Mouse (Mus musculus) gastrocnemius, postnatal 10 days (tissue): Measurements from ENCODE around the gene Olfr787. TPM values are rescaled to one million over a fixed set of nuclear protein-coding genes. Genes with fewer than 3 reads are reported as not detected.

Experiments
- DNase-seq: peaks from one replicate; pipeline ENCODE4 v3.0.0; 2021; ENCODE audit warnings: mixed read lengths
- long read RNA-seq, 2 experiments: library from polyadenylated mRNA; stranded (forward); transcript quantifications; one replicate each; pipeline ENCODE4 v2.0.0; 2021
- total RNA-seq, 2 experiments: library from RNA; stranded (reverse); gene quantifications; 2 replicates each; pipeline ENCODE4 v1.2.3; 2021

Olfr787 gene
- total RNA-seq = not detected
- long read RNA-seq, experiment 1 = 0 reads
- long read RNA-seq, experiment 2 = 0 reads

- no peak for DNase-seq
These were observed at the start of gene Olfr787 for GRCm38 (mm10) chr10:129461562-129461961. TSS of gene Olfr787 (plus strand) at chr10:129461862.

DNA sequence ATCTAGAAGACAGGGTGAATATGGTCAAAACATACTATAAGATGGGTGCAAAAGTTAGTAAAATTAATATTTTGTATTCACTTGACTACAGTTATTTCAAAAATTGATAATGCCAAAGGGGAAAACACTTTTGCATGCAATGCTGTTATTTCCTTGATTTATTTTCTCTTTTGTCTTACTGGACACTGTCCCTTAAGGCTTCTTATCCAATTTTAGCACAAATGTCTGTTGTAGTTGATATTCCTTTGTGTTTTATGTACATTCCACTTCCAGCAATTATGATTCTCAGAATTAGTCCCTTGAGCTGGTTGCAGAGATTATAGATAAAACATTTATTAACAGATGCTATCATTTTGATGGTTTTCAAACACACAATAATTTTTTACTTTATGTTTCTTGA is 34.7 kb upstream of the Olfr787 start, which contains the start of gene Olfr786:
TSS of gene Olfr786 (plus strand) at position 301 of the 400 bp plus-strand sequence.
- DNase-seq = no peak

GRCm38 (mm10) chr10:129470698-129471097 is 9.0 kb downstream of the Olfr787 start, which contains the start of gene Olfr788:
TSS of gene Olfr788 (plus strand) at chr10:129470998.
- no peak for DNase-seq

DNA sequence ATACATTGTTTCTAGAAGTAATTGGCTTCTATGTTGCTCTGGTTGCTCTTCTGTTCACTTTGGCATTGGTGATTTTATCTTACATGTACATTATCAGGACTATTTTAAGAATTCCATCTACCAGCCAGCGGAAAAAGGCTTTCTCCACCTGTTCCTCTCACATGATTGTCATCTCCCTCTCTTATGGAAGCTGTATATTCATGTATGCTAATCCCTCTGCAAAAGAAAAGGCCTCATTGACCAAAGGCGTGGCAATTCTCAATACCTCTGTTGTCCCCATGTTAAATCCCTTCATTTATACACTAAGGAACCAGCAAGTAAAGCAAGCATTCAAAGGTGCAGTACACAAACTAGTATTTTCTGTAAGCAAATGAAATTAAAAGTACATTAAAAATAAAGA is 11.6 kb downstream of the Olfr787 start:
- DNase-seq = no peak

DNA sequence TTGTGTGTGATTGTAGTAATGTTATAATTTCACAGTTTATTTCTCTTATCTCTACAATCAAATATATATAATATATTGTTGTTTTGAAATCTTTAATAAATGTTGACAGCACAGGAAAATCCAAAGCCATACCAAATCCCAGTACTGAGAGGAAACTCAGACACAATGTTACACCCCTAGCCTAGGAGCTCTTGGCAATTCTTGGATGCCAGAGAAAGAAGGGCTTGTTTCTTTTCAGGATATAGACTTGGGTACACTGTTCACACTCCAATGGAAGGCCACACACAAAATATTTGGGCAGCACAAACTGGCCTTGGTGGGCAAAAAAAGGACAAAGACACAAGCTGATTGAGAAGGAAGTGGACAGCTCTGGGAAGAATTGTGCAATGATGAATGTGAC is 12.1 kb downstream of the Olfr787 start:
- DNase-seq = no peak

GRCm38 (mm10) chr10:129484452-129484851 is 22.8 kb downstream of the Olfr787 start, which contains the start of gene Olfr789:
TSS of gene Olfr789 (plus strand) at chr10:129484752.
- no peak for DNase-seq

DNA sequence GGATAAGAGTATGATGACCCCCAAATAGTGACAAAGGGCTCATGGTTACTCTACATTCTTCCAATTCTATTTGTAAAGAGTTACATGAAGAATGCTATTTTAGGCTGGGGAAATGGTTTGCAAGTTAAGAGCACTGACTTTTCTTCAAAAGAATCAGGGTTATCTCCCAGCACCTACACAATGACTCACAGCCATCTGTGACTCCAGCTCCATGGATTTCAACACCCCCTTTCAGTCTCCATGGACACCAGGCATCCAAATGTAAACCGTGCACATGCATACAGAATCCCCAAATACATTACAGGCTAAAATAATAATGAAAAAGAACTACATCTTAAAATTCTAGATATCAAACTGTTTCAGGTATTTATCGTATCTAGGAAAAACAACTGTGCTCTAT is 28.4 kb downstream of the Olfr787 start:
- DNase-seq = no peak

DNA sequence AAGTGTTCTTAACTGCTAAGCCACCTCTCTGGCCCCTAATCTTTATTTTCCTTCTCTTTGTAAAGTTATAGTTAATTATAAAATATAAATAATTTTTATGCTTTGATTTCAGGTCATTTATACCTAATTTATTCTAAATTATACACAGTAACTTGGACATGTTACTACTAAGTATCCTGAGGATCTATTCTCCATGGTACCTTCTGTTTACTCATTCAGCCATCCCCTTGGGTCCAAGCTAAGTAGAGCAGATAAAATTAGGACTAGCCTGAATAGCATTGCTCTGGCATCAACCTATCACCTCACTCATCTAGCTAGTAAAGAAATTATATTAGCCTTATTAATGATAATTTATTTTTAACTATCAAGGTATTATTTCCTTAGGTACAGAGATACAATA is 36.5 kb downstream of the Olfr787 start, which contains the start of gene Olfr790:
TSS of gene Olfr790 (plus strand) at position 301 of the 400 bp plus-strand sequence.
- DNase-seq = no peak

Other genes starting within 250 kb of the Olfr787 start
- not detected for gene Olfr774, start 225.7 kb upstream of the Olfr787 start, total RNA-seq
- gene Olfr775, start 213.4 kb upstream of the Olfr787 start, total RNA-seq = not detected
- gene Olfr776, start 202.7 kb upstream of the Olfr787 start, total RNA-seq = not detected
- gene Olfr777, start 190.4 kb upstream of the Olfr787 start, total RNA-seq = not detected
- not detected for gene Olfr780, start 143.7 kb upstream of the Olfr787 start, total RNA-seq
- not detected for gene Olfr781, start 133.0 kb upstream of the Olfr787 start, total RNA-seq
- gene Olfr782, start 113.0 kb upstream of the Olfr787 start, total RNA-seq = not detected
- gene Olfr784, start 77.8 kb upstream of the Olfr787 start, total RNA-seq = not detected
- gene Olfr785, start 56.4 kb upstream of the Olfr787 start, total RNA-seq = not detected
- not detected for gene Olfr786, start 34.6 kb upstream of the Olfr787 start, total RNA-seq
- gene Olfr788, start 9.1 kb downstream of the Olfr787 start, total RNA-seq = not detected
- not detected for gene Olfr789, start 22.9 kb downstream of the Olfr787 start, total RNA-seq
- not detected for gene Olfr790, start 36.6 kb downstream of the Olfr787 start, total RNA-seq
- not detected for gene Olfr791, start 59.9 kb downstream of the Olfr787 start, total RNA-seq
- not detected for gene Olfr792, start 77.3 kb downstream of the Olfr787 start, total RNA-seq
- gene Olfr794, start 105.8 kb downstream of the Olfr787 start, total RNA-seq = not detected
- not detected for gene Olfr796, start 150.7 kb downstream of the Olfr787 start, total RNA-seq
- gene Olfr798, start 166.1 kb downstream of the Olfr787 start, total RNA-seq = not detected
- not detected for gene Olfr799, start 175.6 kb downstream of the Olfr787 start, total RNA-seq
- gene Olfr800, start 195.8 kb downstream of the Olfr787 start, total RNA-seq = not detected
- gene Olfr801, start 212.0 kb downstream of the Olfr787 start, total RNA-seq = not detected
- gene Olfr802, start 226.3 kb downstream of the Olfr787 start, total RNA-seq = not detected
- gene Olfr803, start 232.4 kb downstream of the Olfr787 start, total RNA-seq = not detected
- gene Olfr804, start 241.3 kb downstream of the Olfr787 start, total RNA-seq = not detected